Mouse (Mus musculus) neural tube, embryonic 11.5 days (tissue): ENCODE measurements at regions not wholly inside any gene's neighbourhood (a gene's known extent, or its start where the extent isn't known, plus 50 kb on each side); places are given as distances from the start of the nearest gene placed in this dataset.

Experiments
- ATAC-seq: fragments of 200-750 bp; cut with Nextera tagmentation; 2 replicates; pipeline ENCODE4 v1.8.0; 2017; ENCODE audit warnings: moderate number of reproducible peaks, mild to moderate bottlenecking, moderate TSS enrichment, moderate library complexity; ENCODE audit not compliant: insufficient read depth, low FRiP score, low TSS enrichment
- DNase-seq: peaks from one replicate; pipeline ENCODE4 v3.0.0-alpha.2; 2015; ENCODE audit warnings: low spot score
- H3K27ac ChIP-seq: fragments of 300-500 bp; sonication (generic); 2 replicates; pipeline ENCODE4 v1.5.1; 2014; ENCODE audit warnings: low read depth, mild to moderate bottlenecking, low read length
- H3K27me3 ChIP-seq: fragments of 300-500 bp; sonication (generic); 2 replicates; pipeline ENCODE4 v1.6.1; 2014; ENCODE audit warnings: mild to moderate bottlenecking, low read length, mixed read lengths; ENCODE audit not compliant: control insufficient read depth, insufficient read depth
- H3K36me3 ChIP-seq: fragments of 300-500 bp; sonication (generic); 2 replicates; pipeline ENCODE4 v1.6.1; 2014; ENCODE audit warnings: mild to moderate bottlenecking, low read length, moderate library complexity, mixed read lengths; ENCODE audit not compliant: control insufficient read depth, insufficient read depth
- H3K4me1 ChIP-seq: fragments of 300-500 bp; sonication (generic); 2 replicates; pipeline ENCODE4 v1.6.1; 2014; ENCODE audit warnings: low read length, mixed read lengths; ENCODE audit not compliant: control insufficient read depth, insufficient read depth
- H3K4me2 ChIP-seq: fragments of 300-500 bp; sonication (generic); 2 replicates; pipeline ENCODE4 v1.6.1; 2014; ENCODE audit warnings: low read depth, mild to moderate bottlenecking, moderate library complexity
- H3K4me3 ChIP-seq: fragments of 300-500 bp; sonication (generic); 2 replicates; pipeline ENCODE4 v1.5.1; 2014; ENCODE audit warnings: low read depth, low read length
- H3K9ac ChIP-seq: fragments of 300-500 bp; sonication (generic); 2 replicates; pipeline ENCODE4 v1.6.1; 2014; ENCODE audit warnings: mild to moderate bottlenecking, low read length
- H3K9me3 ChIP-seq: fragments of 300-500 bp; sonication (generic); 2 replicates; pipeline ENCODE4 v1.6.1; 2016; ENCODE audit warnings: low read length; ENCODE audit not compliant: control insufficient read depth
- WGBS: fragments of 180-500 bp; shearing (Covaris S2); extraction: QIAGEN DNeasy Blood & Tissue Kit; methylation state at CpG from one replicate; pipeline ENCODE4 v1.1.7; 2014; 5-methylcytosine and 5-hydroxymethylcytosine counted together

DNA sequence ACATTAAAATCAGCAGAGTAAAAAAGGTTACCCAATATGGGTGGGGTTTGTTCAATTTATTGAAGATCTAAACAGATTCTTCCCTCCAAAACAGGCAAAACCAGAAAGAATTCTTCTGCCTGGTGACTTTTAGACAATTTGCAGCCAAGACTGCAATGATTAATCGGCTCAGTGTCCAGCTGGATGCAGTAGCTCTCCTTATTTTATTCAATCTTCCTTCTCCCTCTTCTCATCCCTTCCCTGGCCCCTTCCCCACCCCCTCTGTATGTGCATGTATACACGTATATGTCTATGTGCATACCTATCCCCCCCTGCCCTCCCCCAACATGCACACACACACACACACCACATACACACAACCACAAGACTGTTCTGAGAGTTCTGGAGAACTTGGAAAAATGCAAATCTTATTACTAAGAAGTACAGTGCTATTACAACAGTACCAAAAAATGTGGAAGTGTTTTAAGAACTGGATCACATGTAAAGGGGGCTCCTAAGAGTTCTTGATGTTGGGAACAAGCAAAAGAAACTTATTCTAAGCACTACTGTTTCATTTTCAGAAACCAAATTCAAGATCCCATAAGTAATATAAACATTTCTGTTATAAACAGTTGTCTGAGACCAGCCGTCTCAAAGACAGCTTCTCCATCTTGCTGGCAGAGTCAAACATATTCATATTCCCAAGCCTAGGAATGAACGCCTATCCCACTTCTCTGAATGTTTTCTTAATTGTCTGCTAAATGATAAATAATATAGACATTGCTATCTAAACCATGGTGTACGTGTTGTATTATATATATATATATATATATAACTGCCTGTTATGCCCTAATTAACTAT lies 229.5 kb downstream of the Mreg start:
- H3K9ac ChIP-seq = no peak overlapping the region
- no peak overlapping the region for H3K27ac ChIP-seq
- H3K4me2 ChIP-seq = no peak overlapping the region
- DNase-seq (no peak), ATAC-seq (no peak)
- no peak overlapping the region for H3K4me3 ChIP-seq
- H3K36me3 ChIP-seq = no peaks in the 10 kb centered on the region
- H3K4me1 ChIP-seq = no peaks in the 10 kb centered on the region
- WGBS = 90% methylated on average over 5 of the region's 5 CpGs
- H3K9me3 ChIP-seq = no peaks in the 10 kb centered on the region
- no peaks in the 10 kb centered on the region for H3K27me3 ChIP-seq

- Histone ChIP-seq H3K27me3 (no peaks in the 10 kb centered on the region), H3K9ac (no peak overlapping the region), H3K9me3 (no peaks in the 10 kb centered on the region), H3K36me3 (no peaks in the 10 kb centered on the region), H3K4me1 (no peaks in the 10 kb centered on the region), H3K4me2 (no peak overlapping the region), H3K4me3 (no peak overlapping the region), H3K27ac (no peak overlapping the region)
- 82% methylated on average over 4 of the region's 4 CpGs for WGBS
- no peak for DNase-seq
- ATAC-seq = no peak
Measured at GRCm38 (mm10) chr1:71980624-71981023, 231.5 kb downstream of the Mreg start.

- H3K9me3 ChIP-seq = no peaks in the 10 kb centered on the region
- no peak overlapping the region for H3K4me3 ChIP-seq
- 64% methylated on average over 4 of the region's 4 CpGs for WGBS
- H3K27ac ChIP-seq = no peak overlapping the region
- H3K9ac ChIP-seq = no peak overlapping the region
- ATAC-seq = no peak
- no peak overlapping the region for H3K4me2 ChIP-seq
- H3K27me3 ChIP-seq = no peaks in the 10 kb centered on the region
- H3K4me1 ChIP-seq = no peaks in the 10 kb centered on the region
- H3K36me3 ChIP-seq = no peaks in the 10 kb centered on the region
- no peak for DNase-seq
Measured at GRCm38 (mm10) chr1:71979261-71979660, 232.8 kb downstream of the Mreg start.

GRCm38 (mm10) chr1:71977361-71977760 lies 234.7 kb downstream of the Mreg start:
- no peak overlapping the region for H3K9ac ChIP-seq
- no peak overlapping the region for H3K27ac ChIP-seq
- no peaks in the 10 kb centered on the region for H3K27me3 ChIP-seq
- no peaks in the 10 kb centered on the region for H3K4me1 ChIP-seq
- H3K4me3 ChIP-seq = no peak overlapping the region
- H3K9me3 ChIP-seq = no peaks in the 10 kb centered on the region
- 89% methylated on average over 5 of the region's 5 CpGs for WGBS
- DNase-seq = no peak
- no peaks in the 10 kb centered on the region for H3K36me3 ChIP-seq
- no peak overlapping the region for H3K4me2 ChIP-seq
- ATAC-seq = no peak

DNA sequence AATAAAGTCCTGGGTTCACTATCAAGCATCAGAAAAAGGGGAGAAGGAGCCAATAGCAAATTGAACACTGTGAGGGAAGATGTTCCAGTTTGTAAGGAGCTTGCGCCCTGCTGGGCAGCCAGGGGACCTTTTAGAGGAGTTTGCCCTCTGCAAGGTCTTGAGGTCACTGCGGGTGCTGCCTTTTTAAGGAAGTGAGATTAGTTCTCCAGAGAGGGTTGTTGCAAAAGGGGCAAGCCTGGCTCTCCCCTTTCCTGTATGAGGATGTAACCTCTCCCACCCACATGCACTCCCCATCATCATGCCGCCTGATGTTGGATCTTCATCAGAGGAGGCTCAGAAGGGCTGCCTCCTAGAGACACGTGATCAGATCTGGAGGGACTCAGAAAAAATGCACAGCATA lies 237.4 kb downstream of the Mreg start:
- Histone ChIP-seq H3K4me2 (no peak overlapping the region), H3K27ac (no peak overlapping the region), H3K4me1 (no peaks in the 10 kb centered on the region), H3K4me3 (no peak overlapping the region), H3K9ac (no peak overlapping the region), H3K9me3 (no peaks in the 10 kb centered on the region), H3K36me3 (no peaks in the 10 kb centered on the region), H3K27me3 (no peaks in the 10 kb centered on the region)
- DNase-seq = no peak
- no peak for ATAC-seq
- WGBS = 70% methylated on average over 4 of the region's 4 CpGs

GRCm38 (mm10) chr1:71971943-71972342 lies 240.2 kb downstream of the Mreg start:
- H3K27me3 ChIP-seq = no peaks in the 10 kb centered on the region
- H3K4me1 ChIP-seq = no peaks in the 10 kb centered on the region
- no peak for DNase-seq
- 88% methylated on average over 6 of the region's 6 CpGs for WGBS
- no peak overlapping the region for H3K27ac ChIP-seq
- ATAC-seq = no peak
- H3K9ac ChIP-seq = no peak overlapping the region
- H3K4me2 ChIP-seq = no peak overlapping the region
- H3K36me3 ChIP-seq = no peaks in the 10 kb centered on the region
- H3K4me3 ChIP-seq = no peak overlapping the region
- no peaks in the 10 kb centered on the region for H3K9me3 ChIP-seq

GRCm38 (mm10) chr1:71970771-71971170 lies 241.3 kb downstream of the Mreg start:
- ATAC-seq = no peak
- Histone ChIP-seq H3K9me3 (no peaks in the 10 kb centered on the region), H3K4me1 (no peaks in the 10 kb centered on the region), H3K4me2 (no peak overlapping the region), H3K4me3 (no peak overlapping the region), H3K27ac (no peak overlapping the region), H3K9ac (no peak overlapping the region), H3K36me3 (no peaks in the 10 kb centered on the region), H3K27me3 (no peaks in the 10 kb centered on the region)
- WGBS = 76% methylated on average over 2 of the region's 2 CpGs
- DNase-seq = no peak

DNA sequence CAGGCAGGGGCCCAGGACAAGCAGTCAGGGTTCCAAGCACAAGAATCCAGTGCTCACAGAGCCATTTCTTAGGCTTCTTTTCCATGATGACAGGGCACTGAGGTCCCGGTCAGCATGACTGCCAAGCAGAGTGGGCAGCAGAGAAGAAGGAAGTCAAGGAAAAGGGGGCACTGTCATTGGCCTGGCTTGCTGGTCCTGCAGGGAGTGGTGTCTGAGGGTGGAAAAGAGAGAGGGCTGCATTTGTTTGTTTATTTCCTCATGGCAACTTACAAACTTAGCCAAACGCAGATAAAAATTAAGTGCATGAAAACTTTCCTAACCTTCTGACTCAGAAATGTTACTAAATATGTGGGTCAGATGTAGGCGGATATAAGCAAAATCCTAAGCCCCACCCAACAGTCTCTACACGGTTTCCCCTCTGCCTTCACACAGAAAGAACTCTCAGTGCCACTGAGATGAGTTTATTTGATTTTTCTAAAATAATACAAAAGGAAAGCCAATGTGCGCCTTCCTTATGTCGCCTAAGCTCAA lies 244.5 kb downstream of the Mreg start:
- Histone ChIP-seq H3K4me2 (no peak overlapping the region), H3K9ac (no peak overlapping the region), H3K27ac (no peak overlapping the region), H3K27me3 (no peaks in the 10 kb centered on the region), H3K4me3 (no peak overlapping the region), H3K9me3 (no peaks in the 10 kb centered on the region), H3K4me1 (no peaks in the 10 kb centered on the region), H3K36me3 (no peaks in the 10 kb centered on the region)
- DNase-seq (no peak), ATAC-seq (no peak)
- 86% methylated on average over 6 of the region's 6 CpGs for WGBS

GRCm38 (mm10) chr1:71964450-71965126 lies 247.5 kb downstream of the Mreg start:
- no peaks in the 10 kb centered on the region for H3K36me3 ChIP-seq
- ATAC-seq (no peak), DNase-seq (no peak)
- no peak overlapping the region for H3K9ac ChIP-seq
- no peak overlapping the region for H3K27ac ChIP-seq
- H3K4me3 ChIP-seq = no peak overlapping the region
- no peaks in the 10 kb centered on the region for H3K4me1 ChIP-seq
- 90% methylated on average over 4 of the region's 4 CpGs for WGBS
- no peaks in the 10 kb centered on the region for H3K27me3 ChIP-seq
- no peak overlapping the region for H3K4me2 ChIP-seq
- H3K9me3 ChIP-seq = no peaks in the 10 kb centered on the region
